Mouse (Mus musculus) E14TG2a.4 (cell line): ENCODE measurements around the gene Mpig6b.

ENCODE experiments used
- CTCF ChIP-seq: conservative IDR thresholded peaks from 2 replicates; pipeline ENCODE4 v1.5.1; 2014; ENCODE audit warnings: low read length
- NANOG ChIP-seq: IDR thresholded peaks from 2 replicates; pipeline ENCODE4 v1.6.1; 2014; ENCODE audit warnings: borderline replicate concordance, low read length, mixed read lengths

GRCm38 (mm10) chr17:35060071-35060470 is 5.9 kb downstream of the Mpig6b start:
- TF ChIP-seq CTCF (no peak), NANOG (no peak)
